Mouse (Mus musculus): Measurements from ENCODE around the gene Rrp12. TPM values are rescaled to one million over a fixed set of nuclear protein-coding genes. Genes with fewer than 3 reads are reported as not detected.
"Not testable (repeated sequence)": the region's sequence is repeated elsewhere in the genome, so short reads cannot be mapped to it uniquely, and the experiment has no call there.

The Rrp12 gene
- polyA plus RNA-seq, 1 experiment from 2014 or later: 16.6 TPM

DNA sequence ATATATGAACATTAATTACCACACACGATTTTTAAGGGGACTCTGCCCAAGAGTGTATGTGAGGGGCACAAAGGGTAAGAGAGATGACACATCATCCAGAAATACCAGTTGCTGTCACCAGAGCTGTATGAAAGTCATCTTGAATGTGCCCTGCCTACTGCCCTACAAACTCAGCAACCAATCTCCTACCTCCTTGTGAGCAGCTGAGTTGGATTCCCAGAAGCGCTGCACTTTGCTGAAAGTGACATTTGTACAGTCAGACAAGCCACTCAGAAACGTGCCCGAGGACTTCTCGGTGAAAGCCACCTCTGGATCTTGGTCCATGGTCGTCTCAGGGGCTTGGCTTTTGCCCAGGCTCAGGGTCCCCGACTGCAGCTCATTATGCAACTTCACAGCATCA is 1.0 kb downstream of the Rrp12 start:
- no peak overlapping the region for H3K27ac ChIP-seq (ENCODE audit: low read depth, low read length)
- H3K9me3 ChIP-seq (ENCODE audit: control insufficient read depth, low read length): no peaks in the 10 kb centered on the region
- peak overlapping the region; percentile 89 for H3K4me2 ChIP-seq (ENCODE audit: low read length)
- peaks cover 15% of the 10 kb centered on the region for H3K4me1 ChIP-seq (ENCODE audit: control insufficient read depth, insufficient read depth, low read depth, low read length)
- no peaks in the 10 kb centered on the region for H3K27me3 ChIP-seq (replicated peaks; ENCODE audit: control insufficient read depth, insufficient read depth, low read length)
- ATAC-seq: no peak
- WGBS: 51% methylated on average over 7 of the region's 7 CpGs
- peaks cover 2% of the 10 kb centered on the region; the same call in 1 of the 2 replicates for H3K36me3 ChIP-seq (ENCODE audit: control insufficient read depth, insufficient read depth, low read length)
- H3K4me3 ChIP-seq (ENCODE audit: low read length): peak overlapping the region; percentile 86
- H3K9ac ChIP-seq (ENCODE audit: low read depth, low read length): peak overlapping the region; percentile 72; the same call in 1 of the 2 replicates

DNA sequence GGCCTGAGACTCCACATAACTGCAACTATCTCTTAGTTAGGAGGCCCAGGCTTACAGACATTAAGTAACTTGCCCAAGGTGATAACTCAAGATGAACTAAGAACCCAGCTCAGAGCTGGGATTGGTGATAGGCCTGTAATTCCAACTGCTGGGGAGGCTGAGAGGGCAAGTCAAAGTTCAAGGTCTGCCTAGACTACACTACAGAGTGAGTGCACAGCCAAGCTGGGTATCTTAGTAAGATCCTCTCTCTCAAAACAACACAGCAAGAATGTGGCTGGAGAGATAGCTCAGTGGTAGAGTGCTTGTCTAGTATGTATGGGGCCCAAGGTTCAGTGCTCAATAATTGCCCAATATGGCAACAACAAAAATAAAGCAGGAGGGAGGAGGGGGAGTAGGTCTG is 7.8 kb downstream of the Rrp12 start:
- peaks cover 36% of the 10 kb centered on the region for H3K36me3 ChIP-seq (ENCODE audit: control insufficient read depth, insufficient read depth, low read length)

DNA sequence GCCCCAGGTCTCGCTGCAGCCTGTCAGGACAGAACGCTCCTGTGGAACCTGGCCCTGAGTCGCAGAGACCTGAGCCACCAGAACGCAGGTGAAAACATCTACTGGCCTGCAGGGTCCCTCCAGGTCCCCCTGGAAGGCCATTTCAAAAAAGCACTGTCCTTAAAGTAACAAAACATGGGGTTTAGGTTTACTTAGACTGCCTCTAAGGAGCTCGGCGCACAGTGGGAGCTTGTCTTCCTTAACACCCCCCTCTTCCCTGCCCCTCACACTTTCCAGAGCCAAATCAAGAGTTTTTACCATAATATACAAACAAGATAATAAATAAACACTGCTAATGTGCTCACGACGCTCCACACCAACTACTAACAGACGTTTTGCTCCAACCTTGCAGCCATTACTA is 12.1 kb downstream of the Rrp12 start:
- Histone ChIP-seq H3K27me3 (replicated peaks; ENCODE audit: control insufficient read depth, insufficient read depth, low read length) (no peaks in the 10 kb centered on the region), H3K4me1 (ENCODE audit: control insufficient read depth, insufficient read depth, low read depth, low read length) (no peaks in the 10 kb centered on the region), H3K4me2 (ENCODE audit: low read length) (no peak overlapping the region), H3K9me3 (ENCODE audit: control insufficient read depth, low read length) (no peaks in the 10 kb centered on the region), H3K9ac (ENCODE audit: low read depth, low read length) (no peak overlapping the region), H3K36me3 (ENCODE audit: control insufficient read depth, insufficient read depth, low read length) (peaks cover 46% of the 10 kb centered on the region), H3K4me3 (ENCODE audit: low read length) (no peak overlapping the region), H3K27ac (ENCODE audit: low read depth, low read length) (no peak overlapping the region)
- ATAC-seq: no peak
- 97% methylated on average over 9 of the region's 9 CpGs for WGBS

More for the DNA sequence above, 7.8 kb downstream of the Rrp12 start:
- Histone ChIP-seq H3K27ac (ENCODE audit: low read depth, low read length) (no peak overlapping the region), H3K9me3 (ENCODE audit: control insufficient read depth, low read length) (no peaks in the 10 kb centered on the region), H3K4me3 (ENCODE audit: low read length) (no peak overlapping the region), H3K9ac (ENCODE audit: low read depth, low read length) (no peak overlapping the region), H3K4me2 (ENCODE audit: low read length) (no peak overlapping the region), H3K27me3 (replicated peaks; ENCODE audit: control insufficient read depth, insufficient read depth, low read length) (no peaks in the 10 kb centered on the region), H3K4me1 (ENCODE audit: control insufficient read depth, insufficient read depth, low read depth, low read length) (no peaks in the 10 kb centered on the region)
- ATAC-seq: no peak

DNA sequence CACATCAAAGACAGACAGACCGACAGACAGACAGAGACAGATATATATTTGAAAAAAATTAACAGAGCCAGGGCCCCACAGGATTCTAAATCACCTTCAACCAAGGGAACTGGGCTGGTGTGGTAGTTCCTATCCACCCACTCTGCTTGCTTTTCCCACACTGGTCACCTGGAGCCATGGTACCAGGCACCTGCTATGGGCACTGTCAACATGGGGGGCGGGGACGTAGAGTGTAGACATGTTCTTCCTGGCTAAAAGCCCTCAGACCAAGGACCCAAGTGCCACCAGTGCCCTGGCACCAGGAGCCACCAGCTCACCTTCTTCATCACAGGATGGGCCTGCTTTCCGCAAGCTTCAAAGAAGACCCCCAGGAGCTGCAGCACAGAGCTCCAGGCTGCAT is 14.1 kb downstream of the Rrp12 start:
- ATAC-seq: no peak
- H3K36me3 ChIP-seq (ENCODE audit: control insufficient read depth, insufficient read depth, low read length): peaks cover 41% of the 10 kb centered on the region
- WGBS: 92% methylated on average over 4 of the region's 4 CpGs
- H3K9me3 ChIP-seq (ENCODE audit: control insufficient read depth, low read length): no peaks in the 10 kb centered on the region
- H3K4me1 ChIP-seq (ENCODE audit: control insufficient read depth, insufficient read depth, low read depth, low read length): no peaks in the 10 kb centered on the region
- no peaks in the 10 kb centered on the region for H3K27me3 ChIP-seq (replicated peaks; ENCODE audit: control insufficient read depth, insufficient read depth, low read length)
- no peak overlapping the region for H3K9ac ChIP-seq (ENCODE audit: low read depth, low read length)
- no peak overlapping the region for H3K27ac ChIP-seq (ENCODE audit: low read depth, low read length)
- no peak overlapping the region for H3K4me3 ChIP-seq (ENCODE audit: low read length)
- no peak overlapping the region for H3K4me2 ChIP-seq (ENCODE audit: low read length)

DNA sequence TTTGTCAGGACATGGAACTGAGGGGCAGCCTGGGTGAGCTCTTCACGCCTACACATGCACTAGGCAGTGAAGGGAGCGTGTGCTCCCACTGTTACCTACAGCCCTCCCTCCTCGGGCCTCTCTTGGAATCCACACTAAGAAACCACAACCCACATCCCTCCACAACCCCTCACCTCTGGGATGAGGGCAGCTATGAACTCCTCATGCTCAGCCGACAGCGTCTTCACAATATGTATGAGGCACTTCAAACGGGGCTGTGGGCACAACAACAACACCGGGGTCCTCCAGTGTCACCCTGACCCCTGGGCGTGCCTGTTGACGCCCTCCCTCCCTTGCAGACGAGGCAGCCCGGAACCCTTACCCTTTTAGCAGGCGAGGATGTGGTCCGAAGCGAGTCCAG is 21.6 kb downstream of the Rrp12 start:
- no peak for ATAC-seq
- Histone ChIP-seq H3K36me3 (ENCODE audit: control insufficient read depth, insufficient read depth, low read length) (peaks cover 47% of the 10 kb centered on the region), H3K4me3 (ENCODE audit: low read length) (no peak overlapping the region), H3K27ac (ENCODE audit: low read depth, low read length) (no peak overlapping the region), H3K4me1 (ENCODE audit: control insufficient read depth, insufficient read depth, low read depth, low read length) (no peaks in the 10 kb centered on the region), H3K4me2 (ENCODE audit: low read length) (no peak overlapping the region), H3K9me3 (ENCODE audit: control insufficient read depth, low read length) (no peaks in the 10 kb centered on the region), H3K9ac (ENCODE audit: low read depth, low read length) (no peak overlapping the region), H3K27me3 (replicated peaks; ENCODE audit: control insufficient read depth, insufficient read depth, low read length) (no peaks in the 10 kb centered on the region)
- WGBS: 89% methylated on average over 14 of the region's 14 CpGs

DNA sequence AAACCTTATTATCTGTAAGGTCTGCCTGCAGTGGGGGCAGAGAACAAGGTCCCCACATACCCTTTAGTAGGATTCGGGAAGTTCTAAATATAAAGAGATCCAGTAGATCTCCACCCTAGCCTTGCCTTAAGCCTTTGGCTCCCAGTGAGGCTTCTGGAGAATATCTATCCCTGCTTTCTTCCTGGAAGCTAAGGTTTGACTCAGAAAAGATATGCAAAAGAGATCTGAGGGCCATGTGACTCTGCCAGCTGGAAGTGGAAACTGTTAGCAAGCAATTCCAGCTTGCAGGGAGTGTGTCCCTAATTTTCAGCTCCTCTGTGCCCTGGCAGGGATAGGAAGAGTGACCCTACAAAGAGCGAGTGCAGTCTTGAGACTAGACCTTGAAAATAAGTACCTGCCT is 23.7 kb downstream of the Rrp12 start:
- no peak for ATAC-seq
- no peaks in the 10 kb centered on the region for H3K9me3 ChIP-seq (ENCODE audit: control insufficient read depth, low read length)
- no peak overlapping the region for H3K27ac ChIP-seq (ENCODE audit: low read depth, low read length)
- H3K4me1 ChIP-seq (ENCODE audit: control insufficient read depth, insufficient read depth, low read depth, low read length): no peaks in the 10 kb centered on the region
- no peak overlapping the region for H3K4me3 ChIP-seq (ENCODE audit: low read length)
- no peak overlapping the region for H3K4me2 ChIP-seq (ENCODE audit: low read length)
- H3K9ac ChIP-seq (ENCODE audit: low read depth, low read length): no peak overlapping the region
- H3K27me3 ChIP-seq (replicated peaks; ENCODE audit: control insufficient read depth, insufficient read depth, low read length): no peaks in the 10 kb centered on the region
- H3K36me3 ChIP-seq (ENCODE audit: control insufficient read depth, insufficient read depth, low read length): peaks cover 55% of the 10 kb centered on the region
- 95% methylated on average over 2 of the region's 2 CpGs for WGBS

DNA sequence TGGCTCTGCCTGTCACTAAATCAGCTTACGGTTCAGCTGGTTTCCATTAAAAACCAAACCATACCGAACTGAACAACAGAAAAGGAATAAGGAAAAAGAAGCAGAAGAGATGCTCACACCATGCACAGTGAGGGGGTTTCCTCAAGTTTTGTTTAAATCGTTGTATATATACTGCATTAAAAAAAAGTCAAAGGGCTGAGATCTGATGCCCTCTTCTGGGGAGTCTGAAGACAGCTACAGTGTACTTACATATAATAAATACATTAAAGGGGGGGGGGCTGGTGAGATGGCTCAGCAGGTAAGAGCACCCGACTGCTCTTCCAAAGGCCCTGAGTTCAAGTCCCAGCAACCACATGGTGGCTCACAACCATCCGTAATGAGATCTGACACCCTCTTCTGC is 26.0 kb downstream of the Rrp12 start:
- not testable (repeated sequence) for H3K4me1 ChIP-seq (ENCODE audit: control insufficient read depth, insufficient read depth, low read depth, low read length); H3K4me2 ChIP-seq (ENCODE audit: low read length); H3K27me3 ChIP-seq (replicated peaks; ENCODE audit: control insufficient read depth, insufficient read depth, low read length); H3K9me3 ChIP-seq (ENCODE audit: control insufficient read depth, low read length); ATAC-seq; H3K4me3 ChIP-seq (ENCODE audit: low read length); H3K27ac ChIP-seq (ENCODE audit: low read depth, low read length); H3K9ac ChIP-seq (ENCODE audit: low read depth, low read length)
- H3K36me3 ChIP-seq (ENCODE audit: control insufficient read depth, insufficient read depth, low read length): peaks cover 56% of the 10 kb centered on the region
- WGBS: 81% methylated on average over 5 of the region's 5 CpGs

DNA sequence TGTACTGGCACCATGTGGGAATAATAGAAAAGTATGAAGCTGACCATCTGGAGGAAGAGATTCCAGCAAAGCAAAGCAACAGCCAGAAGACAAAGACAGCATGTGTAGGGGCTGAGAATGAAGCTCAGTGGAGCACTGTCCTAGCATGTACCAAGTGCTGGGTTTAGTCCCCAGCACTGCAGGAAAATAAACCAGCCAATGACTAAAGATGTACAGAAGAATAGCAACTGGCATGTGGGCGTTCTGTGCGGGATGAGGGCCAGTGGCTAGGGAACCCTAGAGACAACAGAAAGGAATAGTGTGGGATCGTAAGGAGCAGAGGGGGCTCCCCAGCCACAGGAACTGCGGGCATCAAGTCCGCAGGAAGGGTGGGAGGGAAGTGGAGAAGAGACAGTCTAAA is 26.7 kb downstream of the Rrp12 start:
- no peaks in the 10 kb centered on the region for H3K9me3 ChIP-seq (ENCODE audit: control insufficient read depth, low read length)
- H3K4me3 ChIP-seq (ENCODE audit: low read length): no peak overlapping the region
- no peak overlapping the region for H3K4me2 ChIP-seq (ENCODE audit: low read length)
- H3K36me3 ChIP-seq (ENCODE audit: control insufficient read depth, insufficient read depth, low read length): peaks cover 49% of the 10 kb centered on the region
- no peak overlapping the region for H3K27ac ChIP-seq (ENCODE audit: low read depth, low read length)
- ATAC-seq: no peak
- no peaks in the 10 kb centered on the region for H3K4me1 ChIP-seq (ENCODE audit: control insufficient read depth, insufficient read depth, low read depth, low read length)
- no peaks in the 10 kb centered on the region for H3K27me3 ChIP-seq (replicated peaks; ENCODE audit: control insufficient read depth, insufficient read depth, low read length)
- H3K9ac ChIP-seq (ENCODE audit: low read depth, low read length): no peak overlapping the region
- WGBS: 92% methylated on average over 5 of the region's 5 CpGs

DNA sequence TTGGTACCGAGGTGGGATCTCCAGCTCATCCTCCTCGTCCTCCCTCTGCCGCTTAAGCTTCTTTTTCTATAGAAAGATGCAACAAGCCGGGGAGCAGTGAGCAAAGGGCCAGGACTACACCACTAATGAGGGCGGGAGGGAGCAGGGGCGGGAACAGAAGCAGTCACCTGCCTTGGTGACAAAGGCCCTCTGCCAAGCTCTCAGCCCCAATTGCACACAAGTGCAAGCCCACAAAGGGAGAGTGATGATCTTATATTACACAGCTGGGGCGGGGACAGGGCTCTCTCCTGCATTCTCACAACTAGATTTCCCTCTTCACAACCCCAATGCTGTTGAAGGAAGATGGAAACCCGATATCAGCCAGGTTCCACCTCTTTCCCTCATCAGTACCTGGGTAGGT is 29.3 kb downstream of the Rrp12 start:
- no peak overlapping the region for H3K4me2 ChIP-seq (ENCODE audit: low read length)
- H3K27ac ChIP-seq (ENCODE audit: low read depth, low read length): no peak overlapping the region
- no peaks in the 10 kb centered on the region for H3K9me3 ChIP-seq (ENCODE audit: control insufficient read depth, low read length)
- H3K27me3 ChIP-seq (replicated peaks; ENCODE audit: control insufficient read depth, insufficient read depth, low read length): no peaks in the 10 kb centered on the region
- 91% methylated on average over 8 of the region's 8 CpGs for WGBS
- peaks cover 55% of the 10 kb centered on the region for H3K36me3 ChIP-seq (ENCODE audit: control insufficient read depth, insufficient read depth, low read length)
- no peak overlapping the region for H3K4me3 ChIP-seq (ENCODE audit: low read length)
- H3K4me1 ChIP-seq (ENCODE audit: control insufficient read depth, insufficient read depth, low read depth, low read length): no peaks in the 10 kb centered on the region
- H3K9ac ChIP-seq (ENCODE audit: low read depth, low read length): no peak overlapping the region
- ATAC-seq: no peak

DNA sequence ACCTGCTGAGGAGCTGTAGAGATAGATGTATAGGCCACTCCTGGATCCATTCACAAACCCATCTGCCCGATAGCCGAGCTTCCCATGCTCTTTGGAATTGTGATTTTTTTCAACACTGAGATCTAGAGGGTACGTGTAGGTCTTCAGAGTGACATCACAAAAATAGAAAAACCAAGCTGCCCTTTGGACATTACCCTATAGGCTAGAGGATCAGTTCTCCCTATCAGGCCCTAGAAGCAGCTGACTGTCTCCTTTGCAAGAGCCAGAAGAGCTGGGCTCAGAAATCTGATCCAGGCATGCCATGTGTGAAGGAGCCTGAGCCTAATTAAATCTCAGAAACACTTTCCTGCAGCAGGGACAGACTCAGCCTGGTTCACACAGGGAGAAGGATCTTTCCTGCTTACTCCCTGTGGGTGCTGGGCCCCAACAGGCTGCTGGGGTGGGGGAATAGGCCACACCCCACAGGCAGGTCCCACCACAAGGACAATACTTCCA is 38.1 kb downstream of the Rrp12 start:
- Histone ChIP-seq H3K27ac (ENCODE audit: low read depth, low read length) (no peak overlapping the region), H3K36me3 (ENCODE audit: control insufficient read depth, insufficient read depth, low read length) (peaks cover 12% of the 10 kb centered on the region), H3K27me3 (replicated peaks; ENCODE audit: control insufficient read depth, insufficient read depth, low read length) (no peaks in the 10 kb centered on the region), H3K4me3 (ENCODE audit: low read length) (no peak overlapping the region), H3K4me1 (ENCODE audit: control insufficient read depth, insufficient read depth, low read depth, low read length) (no peaks in the 10 kb centered on the region), H3K9ac (ENCODE audit: low read depth, low read length) (no peak overlapping the region), H3K4me2 (ENCODE audit: low read length) (no peak overlapping the region), H3K9me3 (ENCODE audit: control insufficient read depth, low read length) (no peaks in the 10 kb centered on the region)
- no peak for ATAC-seq
- WGBS: 85% methylated on average over 3 of the region's 3 CpGs
